Mouse (Mus musculus) heart, embryonic 15.5 days (tissue): ENCODE measurements around the gene Cep128. TPM values are rescaled to one million over a fixed set of nuclear protein-coding genes. Genes with fewer than 3 reads are reported as not detected.
A peak's percentile ranks its signal among the peaks of the same experiment; 100 is the strongest.

Experiments used
- ATAC-seq: fragments of 200-750 bp; cut with Nextera tagmentation; replicated peaks from 2 replicates; pipeline ENCODE4 v1.8.0; 2017; ENCODE audit warnings: low read depth, moderate TSS enrichment; ENCODE audit not compliant: insufficient number of reproducible peaks, insufficient read depth, low FRiP score
- H3K27ac ChIP-seq: fragments of 300-500 bp; sonication (generic); 2 replicates; pipeline ENCODE4 v1.5.1; 2015; ENCODE audit warnings: mild to moderate bottlenecking, inconsistent platforms
- H3K27me3 ChIP-seq: fragments of 300-500 bp; sonication (generic); 2 replicates; pipeline ENCODE4 v1.6.1; 2015; ENCODE audit warnings: inconsistent platforms
- H3K36me3 ChIP-seq: fragments of 300-500 bp; sonication (generic); 2 replicates; pipeline ENCODE4 v1.6.1; 2015; ENCODE audit warnings: mild to moderate bottlenecking, inconsistent platforms
- H3K4me1 ChIP-seq: fragments of 300-500 bp; sonication (generic); replicated peaks from 2 replicates; pipeline ENCODE4 v1.6.1; 2015; ENCODE audit warnings: inconsistent platforms
- H3K4me2 ChIP-seq: fragments of 300-500 bp; sonication (generic); 2 replicates; pipeline ENCODE4 v1.6.1; 2015; ENCODE audit warnings: inconsistent platforms, mild to moderate bottlenecking, moderate library complexity
- H3K4me3 ChIP-seq: fragments of 300-500 bp; sonication (generic); 2 replicates; pipeline ENCODE4 v1.5.1; 2015; ENCODE audit warnings: mild to moderate bottlenecking, inconsistent platforms
- H3K9ac ChIP-seq: fragments of 300-500 bp; sonication (generic); 2 replicates; pipeline ENCODE4 v1.6.1; 2015; ENCODE audit warnings: mild to moderate bottlenecking, inconsistent platforms
- H3K9me3 ChIP-seq: fragments of 300-500 bp; sonication (generic); replicated peaks from 2 replicates; pipeline ENCODE4 v1.6.1; 2016; ENCODE audit warnings: inconsistent platforms
- WGBS: fragments of 180-500 bp; shearing (Covaris S2); methylation state at CpG from one replicate; pipeline ENCODE4 v1.1.7; 2015; ENCODE audit warnings: mixed read lengths; 5-methylcytosine and 5-hydroxymethylcytosine counted together
- polyA plus RNA-seq: library from polyadenylated mRNA; unstranded; fragments of >200 nt; fragmentation: Nextera tagmentation; extraction: Ambion mirVana; gene quantifications from 2 replicates; pipeline ENCODE4 v1.2.1, GENCODE M21; 2015

Cep128 gene
- polyA plus RNA-seq, 1 experiment from 2014 or later: 10.2 TPM

DNA sequence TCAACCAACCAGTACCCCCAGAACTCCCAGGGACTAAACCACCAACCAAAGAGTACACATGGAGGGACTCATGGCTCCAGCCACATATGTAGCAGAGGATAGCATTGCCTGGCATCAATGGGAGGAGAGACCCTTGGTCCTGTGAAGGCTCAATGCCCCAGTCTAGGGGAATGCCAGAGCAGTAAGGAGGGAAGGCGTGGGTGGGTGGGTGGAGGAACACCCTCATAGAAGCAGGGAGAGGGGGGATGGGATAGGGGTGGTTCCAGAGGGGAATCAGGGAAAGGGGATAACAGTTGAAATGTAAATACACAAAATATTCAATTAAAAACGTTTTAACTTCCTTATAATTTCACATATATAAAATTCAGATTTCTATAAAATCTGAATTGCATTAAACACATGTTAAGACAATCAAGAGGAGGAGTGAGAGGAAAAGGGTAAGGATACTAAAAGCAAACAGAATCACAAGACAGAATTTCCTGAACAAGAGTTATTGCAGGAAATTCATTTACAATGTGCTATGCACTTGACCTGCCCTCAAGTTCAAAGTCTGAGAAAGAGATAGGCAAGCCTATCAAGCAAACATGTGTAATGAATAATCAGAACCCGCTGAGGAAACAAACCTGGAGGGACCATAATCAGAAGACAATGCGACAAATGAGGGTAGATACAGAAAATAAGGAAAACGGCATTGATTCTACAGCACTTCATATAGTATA is 207.2 kb downstream of the Cep128 start:
- H3K36me3 ChIP-seq: no peaks in the 10 kb centered on the region
- H3K27ac ChIP-seq: no peak overlapping the region
- H3K4me2 ChIP-seq: no peak overlapping the region
- 66% methylated on average over 5 of the region's 5 CpGs for WGBS
- no peak for ATAC-seq
- no peak overlapping the region for H3K4me3 ChIP-seq
- no peak overlapping the region for H3K9ac ChIP-seq
- H3K9me3 ChIP-seq: no peaks in the 10 kb centered on the region
- no peaks in the 10 kb centered on the region for H3K4me1 ChIP-seq
- H3K27me3 ChIP-seq: no peaks in the 10 kb centered on the region

DNA sequence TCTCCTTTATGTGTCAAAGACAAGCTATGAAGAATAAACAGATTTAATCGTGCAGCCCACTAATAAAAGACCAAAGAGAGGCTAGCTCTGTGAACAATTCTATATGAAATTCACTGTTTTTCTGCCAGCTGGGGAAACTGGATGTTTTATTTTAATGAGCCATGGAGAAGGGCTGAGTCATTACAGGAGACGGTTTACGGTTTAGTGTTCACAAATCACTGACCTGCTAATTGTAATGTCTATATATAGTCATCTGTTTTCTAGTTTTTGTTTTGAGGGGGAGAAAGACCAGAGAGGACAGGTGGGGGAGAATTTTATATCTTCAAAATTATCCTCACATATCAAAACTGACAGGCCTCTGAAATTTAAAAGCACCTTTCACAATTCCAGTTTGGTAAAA is 212.6 kb downstream of the Cep128 start:
- Histone ChIP-seq H3K27ac (no peak overlapping the region), H3K36me3 (no peaks in the 10 kb centered on the region), H3K4me1 (no peaks in the 10 kb centered on the region), H3K9ac (no peak overlapping the region), H3K4me2 (no peak overlapping the region), H3K4me3 (no peak overlapping the region), H3K27me3 (no peaks in the 10 kb centered on the region), H3K9me3 (no peaks in the 10 kb centered on the region)
- 74% methylated on average over 3 of the region's 3 CpGs for WGBS
- no peak for ATAC-seq

DNA sequence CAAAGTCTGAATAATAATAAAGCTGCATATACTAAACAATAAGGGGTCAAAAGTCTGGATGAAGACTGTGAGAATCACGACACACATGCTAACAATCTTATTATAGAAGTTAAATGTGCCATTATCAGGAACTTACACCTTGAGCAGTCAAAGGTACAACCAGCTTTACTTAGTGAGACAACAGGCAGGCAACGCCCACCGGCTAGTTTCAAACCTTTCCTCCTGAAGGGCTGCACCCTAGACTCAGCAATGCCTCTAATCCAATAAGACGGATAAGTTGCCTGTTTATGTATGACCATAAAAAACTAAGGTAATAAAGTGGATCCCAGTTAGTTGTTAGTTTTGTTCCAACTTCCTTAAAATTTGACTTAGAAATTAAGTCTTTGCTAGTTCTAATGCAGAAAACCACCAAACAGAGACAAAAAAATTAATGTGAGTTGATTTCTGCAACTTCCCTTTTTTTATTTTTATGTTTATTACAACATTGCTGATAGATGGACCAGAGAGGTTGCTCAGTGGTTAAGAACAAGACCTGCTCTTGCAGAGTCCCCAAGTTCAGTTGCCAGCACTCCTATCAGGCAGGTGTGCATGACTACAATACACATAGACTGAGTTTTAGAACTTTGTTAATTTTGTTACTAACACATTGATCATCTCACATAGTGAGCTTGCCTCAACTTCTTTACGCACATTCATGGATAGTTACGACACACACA is 223.0 kb downstream of the Cep128 start:
- H3K4me1 ChIP-seq: no peaks in the 10 kb centered on the region
- no peak overlapping the region for H3K27ac ChIP-seq
- WGBS: 84% methylated on average over 6 of the region's 6 CpGs
- no peak overlapping the region for H3K4me3 ChIP-seq
- no peaks in the 10 kb centered on the region for H3K9me3 ChIP-seq
- H3K4me2 ChIP-seq: no peak overlapping the region
- no peak for ATAC-seq
- H3K27me3 ChIP-seq: no peaks in the 10 kb centered on the region
- H3K9ac ChIP-seq: no peak overlapping the region
- H3K36me3 ChIP-seq: no peaks in the 10 kb centered on the region

DNA sequence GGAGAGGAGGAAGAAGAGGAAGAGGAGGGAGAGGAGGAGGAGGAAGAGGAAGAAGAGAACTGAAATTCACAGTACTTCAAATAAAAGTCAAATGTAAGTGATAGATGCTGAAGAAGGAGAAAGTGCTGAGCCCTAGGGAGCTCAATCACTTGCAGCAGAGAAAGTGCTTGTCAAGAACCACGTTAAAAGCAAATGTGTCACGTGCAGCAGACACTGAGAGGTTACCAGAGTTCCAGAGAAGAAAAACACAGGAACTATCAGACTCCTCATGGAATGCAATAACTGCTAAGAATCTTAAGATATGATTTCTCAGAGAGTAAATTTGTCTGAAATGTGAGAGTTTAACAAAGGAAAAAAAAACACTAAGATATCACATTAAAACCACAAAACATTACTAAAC is 225.7 kb downstream of the Cep128 start:
- Histone ChIP-seq H3K4me2 (no peak overlapping the region), H3K9me3 (no peaks in the 10 kb centered on the region), H3K4me3 (no peak overlapping the region), H3K36me3 (no peaks in the 10 kb centered on the region), H3K9ac (no peak overlapping the region), H3K27ac (no peak overlapping the region), H3K4me1 (no peaks in the 10 kb centered on the region), H3K27me3 (no peaks in the 10 kb centered on the region)
- 30% methylated on average over 2 of the region's 2 CpGs for WGBS
- no peak for ATAC-seq

DNA sequence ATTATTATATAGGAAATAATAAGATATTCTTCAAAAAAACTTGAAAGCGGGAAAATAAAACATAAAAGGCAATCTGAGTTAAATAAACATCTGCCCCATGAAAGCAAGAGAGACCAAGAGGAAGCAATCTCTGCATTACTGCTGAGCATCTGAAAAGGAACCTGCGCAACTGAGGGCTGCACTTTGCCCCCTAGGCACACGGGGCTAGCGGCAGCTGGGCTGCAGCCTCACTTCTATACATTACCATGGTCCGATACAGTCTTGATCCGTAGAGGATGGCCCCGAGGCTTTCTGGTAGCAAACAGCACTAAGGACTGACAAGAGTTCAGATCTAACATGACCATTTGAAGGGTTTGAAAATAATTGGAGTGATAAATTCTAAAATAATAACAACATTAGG is 230.2 kb downstream of the Cep128 start:
- H3K9ac ChIP-seq: no peak overlapping the region
- no peaks in the 10 kb centered on the region for H3K27me3 ChIP-seq
- H3K4me1 ChIP-seq: no peaks in the 10 kb centered on the region
- 83% methylated on average over 7 of the region's 7 CpGs for WGBS
- H3K4me2 ChIP-seq: no peak overlapping the region
- no peak for ATAC-seq
- H3K4me3 ChIP-seq: no peak overlapping the region
- no peaks in the 10 kb centered on the region for H3K9me3 ChIP-seq
- H3K27ac ChIP-seq: no peak overlapping the region
- H3K36me3 ChIP-seq: no peaks in the 10 kb centered on the region

DNA sequence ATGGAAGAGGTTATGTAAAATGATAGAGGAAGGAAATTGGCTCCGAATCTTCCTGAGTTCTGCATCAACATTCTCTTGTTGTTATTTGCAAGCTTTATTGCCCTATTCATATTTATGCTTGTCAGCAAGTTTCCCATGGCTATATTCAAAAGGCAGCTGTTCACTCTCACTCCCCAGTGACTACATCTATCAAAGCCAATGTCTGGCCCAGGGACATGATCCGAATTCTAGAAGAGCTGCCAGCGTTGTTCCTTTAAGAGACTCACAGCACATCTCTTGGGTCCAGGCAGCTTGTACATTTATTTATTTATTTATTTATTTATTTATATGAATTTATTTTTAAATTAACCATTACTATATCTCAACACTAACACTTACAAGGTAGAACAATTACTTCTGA is 235.1 kb downstream of the Cep128 start:
- Histone ChIP-seq H3K4me3 (no peak overlapping the region), H3K9ac (no peak overlapping the region), H3K27me3 (no peaks in the 10 kb centered on the region), H3K9me3 (no peaks in the 10 kb centered on the region), H3K4me1 (no peaks in the 10 kb centered on the region), H3K27ac (no peak overlapping the region), H3K36me3 (no peaks in the 10 kb centered on the region), H3K4me2 (no peak overlapping the region)
- ATAC-seq: no peak
- 84% methylated on average over 3 of the region's 3 CpGs for WGBS

DNA sequence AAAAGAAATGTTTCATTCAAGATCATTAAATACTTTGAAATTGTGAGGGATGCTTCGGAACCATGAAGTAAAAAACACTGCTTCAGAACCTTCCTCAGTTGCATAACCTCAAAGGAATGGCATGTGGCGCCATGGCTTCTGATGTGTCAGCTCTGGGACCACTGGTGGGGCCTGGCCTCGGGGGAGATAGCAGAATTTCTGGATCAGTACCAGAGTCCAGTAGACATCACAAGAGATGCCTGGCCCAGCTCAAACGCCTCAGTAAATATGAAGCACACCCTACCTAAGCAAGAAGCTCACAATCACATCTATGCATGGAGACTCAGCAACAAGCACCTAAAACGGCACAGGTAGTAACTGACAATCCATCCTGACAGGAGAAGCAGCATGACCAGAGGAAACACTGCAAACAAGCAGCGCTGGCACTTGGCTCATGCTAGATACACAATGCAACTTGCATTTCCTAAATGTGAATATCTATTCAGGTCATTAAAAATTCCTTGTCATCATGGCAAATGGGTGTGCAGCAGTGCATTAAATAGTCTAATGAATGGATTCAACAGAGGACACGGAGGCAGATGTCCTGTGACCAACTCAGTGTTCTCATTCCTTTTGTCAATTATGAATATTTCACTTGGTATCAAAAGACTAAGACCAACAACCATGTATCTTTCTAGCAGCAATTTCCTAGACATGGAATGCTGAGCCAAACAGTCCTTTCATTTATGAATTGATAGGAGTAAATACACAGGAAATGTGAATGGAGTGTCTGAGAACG is 249.3 kb downstream of the Cep128 start:
- no peaks in the 10 kb centered on the region for H3K27me3 ChIP-seq
- H3K4me1 ChIP-seq: no peaks in the 10 kb centered on the region
- WGBS: 84% methylated on average over 8 of the region's 8 CpGs
- H3K27ac ChIP-seq: no peak overlapping the region
- no peak overlapping the region for H3K4me3 ChIP-seq
- no peak overlapping the region for H3K9ac ChIP-seq
- H3K9me3 ChIP-seq: no peaks in the 10 kb centered on the region
- H3K4me2 ChIP-seq: no peak overlapping the region
- ATAC-seq: no peak
- no peaks in the 10 kb centered on the region for H3K36me3 ChIP-seq

DNA sequence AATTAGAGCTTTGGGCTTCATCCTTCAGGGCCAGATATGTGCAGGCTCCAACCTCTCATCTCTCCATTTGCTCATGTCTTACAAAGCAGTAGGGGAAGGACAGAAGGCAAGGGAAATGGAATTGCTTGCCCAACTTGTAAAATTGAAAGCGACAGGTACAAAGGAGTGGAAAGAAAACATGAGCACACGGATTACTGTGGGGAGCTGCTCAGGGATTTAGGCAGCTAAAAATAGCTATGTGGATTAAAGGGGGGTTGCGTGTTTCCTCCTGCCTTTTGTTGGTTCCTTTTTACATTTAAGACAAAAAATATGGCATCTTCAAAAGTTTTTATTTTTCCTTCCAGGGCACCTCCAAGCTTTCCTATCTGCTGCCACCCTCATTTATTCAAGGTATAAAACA is 269.2 kb downstream of the Cep128 start:
- ATAC-seq: no peak

DNA sequence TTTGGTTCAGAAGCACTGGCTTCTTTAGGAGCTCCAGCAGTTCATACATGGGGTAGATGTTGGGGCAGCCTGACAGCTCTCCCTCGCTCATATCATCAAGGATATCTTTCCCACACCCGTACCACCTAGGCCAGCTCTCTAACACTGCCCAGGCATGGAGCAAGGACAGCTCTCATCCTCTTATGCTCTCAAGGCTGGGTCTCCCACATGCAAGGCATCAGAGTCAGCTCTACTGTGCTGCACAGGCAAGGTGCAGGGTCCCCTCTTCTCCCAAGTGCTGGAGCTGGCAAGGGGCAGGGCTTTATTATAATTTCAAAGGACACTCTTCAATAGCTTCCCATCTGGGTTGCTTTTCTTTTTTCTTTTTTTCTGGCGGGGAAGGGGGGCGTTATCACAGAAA is 280.9 kb downstream of the Cep128 start:
- H3K27ac ChIP-seq: no peak overlapping the region
- ATAC-seq: no peak
- 88% methylated on average over 4 of the region's 4 CpGs for WGBS

More for the DNA sequence above, 269.2 kb downstream of the Cep128 start:
- Histone ChIP-seq H3K4me3 (no peak overlapping the region), H3K4me2 (no peak overlapping the region), H3K27ac (peak overlapping the region; percentile 20; the same call in 1 of the 2 replicates), H3K27me3 (no peaks in the 10 kb centered on the region), H3K9me3 (no peaks in the 10 kb centered on the region), H3K9ac (no peak overlapping the region), H3K36me3 (no peaks in the 10 kb centered on the region), H3K4me1 (peaks cover 13% of the 10 kb centered on the region; the same call in 1 of the 2 replicates)
- 32% methylated on average over 3 of the region's 3 CpGs for WGBS

DNA sequence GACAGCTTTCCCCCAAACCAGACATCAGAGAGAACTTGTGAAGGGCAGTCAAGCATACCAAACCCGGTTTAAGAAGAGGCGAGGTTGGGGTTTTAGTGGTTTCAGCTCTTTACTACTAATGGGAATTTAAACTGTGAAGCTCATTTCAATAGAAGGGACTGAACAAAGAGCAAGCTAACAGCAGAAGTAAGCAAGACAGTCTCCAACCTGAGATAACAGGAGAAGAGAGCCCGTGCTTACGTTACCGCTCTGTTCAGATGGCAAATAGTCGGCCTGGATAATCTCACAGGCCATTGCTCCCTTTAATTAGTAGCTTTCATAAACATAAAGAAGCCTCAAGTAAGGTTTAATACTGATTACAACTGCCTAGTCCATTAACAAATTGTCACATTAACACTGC is 286.3 kb downstream of the Cep128 start:
- no peaks in the 10 kb centered on the region for H3K9me3 ChIP-seq
- H3K27ac ChIP-seq: no peak overlapping the region
- H3K4me1 ChIP-seq: no peaks in the 10 kb centered on the region
- H3K4me3 ChIP-seq: no peak overlapping the region
- no peak overlapping the region for H3K4me2 ChIP-seq
- H3K27me3 ChIP-seq: no peaks in the 10 kb centered on the region
- H3K36me3 ChIP-seq: no peaks in the 10 kb centered on the region
- ATAC-seq: no peak
- 78% methylated on average over 6 of the region's 6 CpGs for WGBS
- H3K9ac ChIP-seq: no peak overlapping the region

More for the DNA sequence above, 280.9 kb downstream of the Cep128 start:
- no peak overlapping the region for H3K4me3 ChIP-seq
- H3K4me1 ChIP-seq: no peaks in the 10 kb centered on the region
- H3K27me3 ChIP-seq: no peaks in the 10 kb centered on the region
- H3K9me3 ChIP-seq: no peaks in the 10 kb centered on the region
- no peaks in the 10 kb centered on the region for H3K36me3 ChIP-seq
- H3K9ac ChIP-seq: no peak overlapping the region
- no peak overlapping the region for H3K4me2 ChIP-seq

DNA sequence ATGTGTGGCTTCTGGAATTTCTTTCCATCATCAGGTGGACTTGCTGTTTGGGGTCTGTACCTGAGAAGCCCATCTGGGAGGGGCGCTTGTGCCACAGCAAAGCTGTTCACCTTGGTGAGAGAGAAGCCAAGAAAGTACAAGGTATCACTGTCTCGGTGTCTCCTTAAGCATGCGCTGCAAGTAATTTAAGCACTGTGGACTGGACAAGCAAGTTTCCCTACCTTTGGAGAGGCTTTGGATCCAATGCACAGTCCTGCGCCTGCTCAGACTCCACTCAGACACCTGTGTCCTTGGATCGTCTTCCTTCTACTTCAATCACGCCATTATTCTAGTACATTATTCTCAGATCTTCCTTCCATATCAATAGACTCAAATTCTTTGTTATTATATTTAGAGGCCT is 288.0 kb downstream of the Cep128 start:
- no peak overlapping the region for H3K27ac ChIP-seq
- H3K9ac ChIP-seq: no peak overlapping the region
- no peaks in the 10 kb centered on the region for H3K9me3 ChIP-seq
- no peaks in the 10 kb centered on the region for H3K36me3 ChIP-seq
- no peak overlapping the region for H3K4me2 ChIP-seq
- WGBS: 89% methylated on average over 6 of the region's 6 CpGs
- no peaks in the 10 kb centered on the region for H3K4me1 ChIP-seq
- no peak for ATAC-seq
- no peak overlapping the region for H3K4me3 ChIP-seq
- H3K27me3 ChIP-seq: no peaks in the 10 kb centered on the region
